Mouse (Mus musculus) lung, adult 18-20 months (tissue): ENCODE measurements at regions not wholly inside any gene's neighbourhood (a gene's known extent, or its start where the extent isn't known, plus 50 kb on each side); places are given as distances from the start of the nearest gene placed in this dataset.

ENCODE experiments used
- DNase-seq, 2 experiments: peaks; one replicate each; pipeline ENCODE4 v3.0.0; 2022; ENCODE audit warnings: mixed read lengths in 2 of 2

GRCm38 (mm10) chr4:100037868-100038267 lies 57.7 kb upstream of the Ror1 start:
- DNase-seq, result no peak

GRCm38 (mm10) chr4:100039741-100040140 lies 55.9 kb upstream of the Ror1 start:
- no peak for DNase-seq

- DNase-seq, result peak in 1 of 2 experiments; percentile 26
Observed at GRCm38 (mm10) chr4:100041982-100042381, 53.6 kb upstream of the Ror1 start.

GRCm38 (mm10) chr4:100045164-100045906 lies 50.3 kb upstream of the Ror1 start:
- no peak for DNase-seq
